Mouse (Mus musculus): ENCODE measurements around the gene Smdt1.

- TF ChIP-seq POLR2A (IDR thresholded peaks at IDR 0.05; ENCODE audit: extremely low read depth, insufficient read depth, low read length) (no peak), CTCF (IDR thresholded peaks at IDR 0.05; ENCODE audit: low read depth, low read length) (peak; percentile 35)
Observed at GRCm38 (mm10) chr15:82350349-82350748, 11.6 kb downstream of the Smdt1 start.

Data from liver, adult 2 months (tissue).